Mouse (Mus musculus) heart, embryonic 14.5 days (tissue): ENCODE data around the gene Csde1. TPM values are rescaled to one million over a fixed set of nuclear protein-coding genes. Genes with fewer than 3 reads are reported as not detected.
A peak's percentile ranks its signal among the peaks of the same experiment; 100 is the strongest.

ENCODE experiments used
- ATAC-seq: fragments of 200-750 bp; cut with Nextera tagmentation; 2 replicates; pipeline ENCODE4 v1.8.0; 2017; ENCODE audit warnings: low read depth, moderate TSS enrichment; ENCODE audit not compliant: insufficient number of reproducible peaks, insufficient read depth, low FRiP score
- H3K27ac ChIP-seq, 2 experiments: fragments of 200-500 bp in 1 of 2; fragments of 300-500 bp in 1 of 2; sonication (generic) in 1 of 2; replicated peaks in 1 of 2; 2 replicates each; pipeline ENCODE4 v1.5.1; 2012 to 2014; ENCODE audit warnings: low read depth in 2 of 2, low read length in 2 of 2, control low read depth in 1 of 2, mild to moderate bottlenecking in 1 of 2, mixed read lengths in 1 of 2; ENCODE audit not compliant: control insufficient read depth in 1 of 2, insufficient read depth in 1 of 2
- H3K27me3 ChIP-seq: fragments of 300-500 bp; sonication (generic); 2 replicates; pipeline ENCODE4 v1.6.1; 2014; ENCODE audit warnings: mild to moderate bottlenecking, low read length, control low read depth; ENCODE audit not compliant: control insufficient read depth, insufficient read depth
- H3K36me3 ChIP-seq: fragments of 300-500 bp; sonication (generic); 2 replicates; pipeline ENCODE4 v1.6.1; 2014; ENCODE audit warnings: mild to moderate bottlenecking, control low read depth, low read length, mixed read lengths; ENCODE audit not compliant: control insufficient read depth, insufficient read depth
- H3K4me1 ChIP-seq, 2 experiments: fragments of 200-500 bp in 1 of 2; fragments of 300-500 bp in 1 of 2; sonication (generic) in 1 of 2; 2 replicates each; pipeline ENCODE4 v1.6.1; 2012 to 2014; ENCODE audit warnings: low read length in 2 of 2, control low read depth in 1 of 2, mixed read lengths in 1 of 2; ENCODE audit not compliant: control insufficient read depth in 2 of 2, insufficient read depth in 2 of 2
- H3K4me2 ChIP-seq: fragments of 300-500 bp; sonication (generic); 2 replicates; pipeline ENCODE4 v1.6.1; 2014; ENCODE audit warnings: mild to moderate bottlenecking, low read length
- H3K4me3 ChIP-seq, 2 experiments: fragments of 200-500 bp in 1 of 2; fragments of 300-500 bp in 1 of 2; sonication (generic) in 1 of 2; 2 replicates each; pipeline ENCODE4 v1.5.1; 2012 to 2014; ENCODE audit warnings: low read length in 2 of 2, mild to moderate bottlenecking in 2 of 2, control low read depth in 1 of 2, low read depth in 1 of 2, moderate library complexity in 1 of 2; ENCODE audit not compliant: control insufficient read depth in 1 of 2, insufficient read depth in 1 of 2
- H3K9ac ChIP-seq: fragments of 300-500 bp; sonication (generic); 2 replicates; pipeline ENCODE4 v1.6.1; 2014; ENCODE audit warnings: mild to moderate bottlenecking, low read length
- H3K9me3 ChIP-seq: fragments of 300-500 bp; sonication (generic); 2 replicates; pipeline ENCODE4 v1.6.1; 2016; ENCODE audit warnings: low read length, control low read depth; ENCODE audit not compliant: control insufficient read depth
- WGBS: fragments of 180-500 bp; shearing (Covaris S2); extraction: QIAGEN DNeasy Blood & Tissue Kit; methylation state at CpG from one replicate; pipeline ENCODE4 v1.1.7; 2014; 5-methylcytosine and 5-hydroxymethylcytosine counted together
- polyA plus RNA-seq: library from polyadenylated mRNA; unstranded; fragments of >200 nt; fragmentation: Nextera tagmentation; extraction: Ambion mirVana; gene quantifications from 2 replicates; pipeline ENCODE4 v1.2.1, GENCODE M21; 2014

The Csde1 gene
- polyA plus RNA-seq, 1 experiment from 2014 or later, result 364 TPM

- peaks cover 2 to 6% of the 10 kb centered on the region in 2 experiments; a peak in 3 of 4 replicates for H3K4me1 ChIP-seq
- H3K4me3 ChIP-seq, result peak overlapping the region; percentile 83 to 95
- H3K27ac ChIP-seq, result peak overlapping the region; percentile 92 to 97
- peak overlapping the region; percentile 100 for H3K9ac ChIP-seq
- no peaks in the 10 kb centered on the region for H3K9me3 ChIP-seq
- 1% methylated on average over 30 of the region's 37 CpGs for WGBS
- ATAC-seq, result peak; percentile 92
- no peaks in the 10 kb centered on the region for H3K27me3 ChIP-seq
- peak overlapping the region; percentile 87 for H3K4me2 ChIP-seq
- no peaks in the 10 kb centered on the region for H3K36me3 ChIP-seq
Measured at GRCm38 (mm10) chr3:103020943-103021638, 865 bp downstream of the Csde1 start.

GRCm38 (mm10) chr3:103026174-103026573 lies 5.9 kb downstream of the Csde1 start:
- no peak overlapping the region for H3K9ac ChIP-seq
- WGBS, result 89% methylated on average over 1 of the region's 1 CpGs
- H3K4me3 ChIP-seq, result no peak overlapping the region
- peaks cover 2 to 6% of the 10 kb centered on the region in 2 experiments; a peak in 3 of 4 replicates for H3K4me1 ChIP-seq
- no peaks in the 10 kb centered on the region for H3K9me3 ChIP-seq
- no peak overlapping the region for H3K27ac ChIP-seq
- peaks cover 31% of the 10 kb centered on the region for H3K36me3 ChIP-seq
- ATAC-seq, result no peak
- no peak overlapping the region for H3K4me2 ChIP-seq
- H3K27me3 ChIP-seq, result no peaks in the 10 kb centered on the region

GRCm38 (mm10) chr3:103040285-103040684 lies 20.1 kb downstream of the Csde1 start:
- peaks cover 81% of the 10 kb centered on the region for H3K36me3 ChIP-seq
- WGBS, result 94% methylated on average over 6 of the region's 6 CpGs
- ATAC-seq, result no peak

GRCm38 (mm10) chr3:103040861-103041379 lies 20.7 kb downstream of the Csde1 start:
- no peak overlapping the region for H3K9ac ChIP-seq
- no peaks in the 10 kb centered on the region for H3K9me3 ChIP-seq
- H3K36me3 ChIP-seq, result peaks cover 87% of the 10 kb centered on the region
- no peak overlapping the region for H3K27ac ChIP-seq
- H3K4me1 ChIP-seq, result no peaks in the 10 kb centered on the region
- ATAC-seq, result no peak
- H3K27me3 ChIP-seq, result no peaks in the 10 kb centered on the region
- H3K4me3 ChIP-seq, result no peak overlapping the region
- 85% methylated on average over 1 of the region's 1 CpGs for WGBS
- H3K4me2 ChIP-seq, result no peak overlapping the region

More at GRCm38 (mm10) chr3:103040285-103040684, 20.1 kb downstream of the Csde1 start:
- no peak overlapping the region for H3K9ac ChIP-seq
- no peaks in the 10 kb centered on the region for H3K4me1 ChIP-seq
- no peaks in the 10 kb centered on the region for H3K27me3 ChIP-seq
- no peaks in the 10 kb centered on the region for H3K9me3 ChIP-seq
- no peak overlapping the region for H3K4me3 ChIP-seq
- H3K27ac ChIP-seq, result no peak overlapping the region
- no peak overlapping the region for H3K4me2 ChIP-seq

GRCm38 (mm10) chr3:103056016-103056595 lies 35.9 kb downstream of the Csde1 start:
- peaks cover 0 to 2% of the 10 kb centered on the region in 2 experiments; a peak in 1 of 4 replicates for H3K4me1 ChIP-seq
- WGBS, result 88% methylated on average over 5 of the region's 5 CpGs

GRCm38 (mm10) chr3:103057752-103058151 lies 37.5 kb downstream of the Csde1 start:
- H3K9ac ChIP-seq, result peak overlapping the region; percentile 91
- no peaks in the 10 kb centered on the region for H3K27me3 ChIP-seq
- H3K4me2 ChIP-seq, result peak overlapping the region; percentile 74
- no peaks in the 10 kb centered on the region for H3K9me3 ChIP-seq
- H3K36me3 ChIP-seq, result peaks cover 71% of the 10 kb centered on the region
- peak overlapping the region; percentile 74 to 99 for H3K4me3 ChIP-seq
- peak overlapping the region; percentile 33 to 49; a peak in 3 of 4 replicates for H3K27ac ChIP-seq
- H3K4me1 ChIP-seq, result peaks cover 0 to 2% of the 10 kb centered on the region in 2 experiments; a peak in 1 of 4 replicates
- WGBS, result 5% methylated on average over 10 of the region's 10 CpGs
- peak; percentile 17; the same call in 1 of the 2 replicates for ATAC-seq

More at GRCm38 (mm10) chr3:103056016-103056595, 35.9 kb downstream of the Csde1 start:
- Histone ChIP-seq H3K9ac (no peak overlapping the region), H3K36me3 (peaks cover 71% of the 10 kb centered on the region), H3K27ac (no peak overlapping the region), H3K4me3 (no peak overlapping the region), H3K4me2 (no peak overlapping the region), H3K27me3 (no peaks in the 10 kb centered on the region), H3K9me3 (no peaks in the 10 kb centered on the region)
- no peak for ATAC-seq

GRCm38 (mm10) chr3:103058207-103059157 lies 38.3 kb downstream of the Csde1 start, which contains the start of gene Nras:
Gene Nras (plus strand): TSS chr3:103058285.
- H3K4me3 ChIP-seq, result peak within 1 kb of the TSS; percentile 74 to 99
- H3K4me1 ChIP-seq, result peaks cover 0 to 2% of the 10 kb centered on the region in 2 experiments; a peak in 1 of 4 replicates
- peak within 1 kb of the TSS; percentile 92 to 99 for H3K27ac ChIP-seq
- H3K27me3 ChIP-seq, result no peaks in the 10 kb centered on the region
- no peaks in the 10 kb centered on the region for H3K9me3 ChIP-seq
- peak within 1 kb of the TSS; percentile 91 for H3K9ac ChIP-seq
- 3% methylated on average over 46 of the region's 46 CpGs for WGBS
- H3K36me3 ChIP-seq, result peaks cover 72% of the 10 kb centered on the region
- ATAC-seq, result peak; percentile 95
- H3K4me2 ChIP-seq, result peak within 1 kb of the TSS; percentile 74
